Mouse (Mus musculus): Measurements from ENCODE around the gene Hjurp.
"Not testable (repeated sequence)": the region's sequence is repeated elsewhere in the genome, so short reads cannot be mapped to it uniquely, and the experiment has no call there.

Hjurp gene

GRCm38 (mm10) chr1:88238771-88239170 is 38.7 kb downstream of the Hjurp start:
- DNase-seq (ENCODE audit: low spot score) = no peak

GRCm38 (mm10) chr1:88237311-88237710 is 40.1 kb downstream of the Hjurp start:
- DNase-seq (ENCODE audit: low spot score) = no peak

- no peak for DNase-seq (ENCODE audit: low spot score)
Measured at GRCm38 (mm10) chr1:88235894-88236415, 41.5 kb downstream of the Hjurp start.

GRCm38 (mm10) chr1:88235046-88235893 is 42.2 kb downstream of the Hjurp start:
- no peak for DNase-seq (ENCODE audit: low spot score)

GRCm38 (mm10) chr1:88234646-88235045 is 42.8 kb downstream of the Hjurp start:
- DNase-seq (ENCODE audit: low spot score) = no peak

GRCm38 (mm10) chr1:88234248-88234610 is 43.2 kb downstream of the Hjurp start:
- DNase-seq (ENCODE audit: low spot score) = no peak

GRCm38 (mm10) chr1:88233421-88234247 is 43.8 kb downstream of the Hjurp start:
- DNase-seq (ENCODE audit: low spot score) = no peak

GRCm38 (mm10) chr1:88232664-88233380 is 44.6 kb downstream of the Hjurp start:
- no peak for DNase-seq (ENCODE audit: low spot score)

- DNase-seq (ENCODE audit: low spot score) = no peak
Measured at GRCm38 (mm10) chr1:88231803-88232499, 45.5 kb downstream of the Hjurp start.

- no peak for DNase-seq (ENCODE audit: low spot score)
Measured at GRCm38 (mm10) chr1:88230981-88231802, 46.2 kb downstream of the Hjurp start.

GRCm38 (mm10) chr1:88230421-88230820 is 47.0 kb downstream of the Hjurp start:
- DNase-seq (ENCODE audit: low spot score) = no peak

- DNase-seq (ENCODE audit: low spot score) = no peak
Measured at GRCm38 (mm10) chr1:88229986-88230385, 47.4 kb downstream of the Hjurp start.

- no peak for DNase-seq (ENCODE audit: low spot score)
Measured at GRCm38 (mm10) chr1:88229566-88229965, 47.9 kb downstream of the Hjurp start.

GRCm38 (mm10) chr1:88228121-88228520 is 49.3 kb downstream of the Hjurp start:
- no peak for DNase-seq (ENCODE audit: low spot score)

- DNase-seq (ENCODE audit: low spot score) = no peak
Measured at GRCm38 (mm10) chr1:88227482-88227881, 50.0 kb downstream of the Hjurp start.

- no peak for DNase-seq (ENCODE audit: low spot score)
Measured at GRCm38 (mm10) chr1:88226670-88227379, 50.6 kb downstream of the Hjurp start, which contains the start of gene Mroh2a. Mroh2a (plus strand) TSS chr1:88226986.

GRCm38 (mm10) chr1:88225741-88226140 is 51.7 kb downstream of the Hjurp start:
- no peak for DNase-seq (ENCODE audit: low spot score)

GRCm38 (mm10) chr1:88225301-88225700 is 52.1 kb downstream of the Hjurp start:
- not testable (repeated sequence) for DNase-seq (ENCODE audit: low spot score)

- DNase-seq (ENCODE audit: low spot score) = peak; percentile 15
Measured at GRCm38 (mm10) chr1:88224029-88224776, 53.2 kb downstream of the Hjurp start.
